Mouse (Mus musculus) cerebellum, postnatal 4 days (tissue): ENCODE measurements at regions not wholly inside any gene's neighbourhood (a gene's known extent, or its start where the extent isn't known, plus 50 kb on each side); places are given as distances from the start of the nearest gene placed in this dataset.

Experiments
- DNase-seq, 2 experiments: peaks; one replicate each; pipeline ENCODE4 v3.0.0; 2022; ENCODE audit warnings: low spot score in 2 of 2, mixed read lengths in 1 of 2

DNA sequence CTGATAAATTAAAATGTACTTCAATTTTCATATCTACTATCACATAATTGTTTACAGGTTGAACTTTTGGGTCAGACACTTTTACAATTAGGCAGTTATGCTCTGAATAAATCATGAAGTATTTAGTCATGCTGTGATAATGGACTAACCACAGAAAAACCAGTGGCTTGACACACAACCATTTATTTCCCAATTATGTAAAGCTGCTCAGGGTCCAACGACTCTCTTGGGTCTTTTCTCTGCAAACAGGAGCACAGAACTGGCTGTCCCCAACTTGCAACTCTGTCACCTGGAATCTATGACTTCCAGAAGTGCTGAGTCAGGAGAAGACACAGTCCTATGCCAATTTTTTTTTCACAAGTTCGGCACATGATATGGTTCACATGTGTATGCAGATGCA lies 214.8 kb downstream of the Kcnj2 start:
- DNase-seq = no peak

DNA sequence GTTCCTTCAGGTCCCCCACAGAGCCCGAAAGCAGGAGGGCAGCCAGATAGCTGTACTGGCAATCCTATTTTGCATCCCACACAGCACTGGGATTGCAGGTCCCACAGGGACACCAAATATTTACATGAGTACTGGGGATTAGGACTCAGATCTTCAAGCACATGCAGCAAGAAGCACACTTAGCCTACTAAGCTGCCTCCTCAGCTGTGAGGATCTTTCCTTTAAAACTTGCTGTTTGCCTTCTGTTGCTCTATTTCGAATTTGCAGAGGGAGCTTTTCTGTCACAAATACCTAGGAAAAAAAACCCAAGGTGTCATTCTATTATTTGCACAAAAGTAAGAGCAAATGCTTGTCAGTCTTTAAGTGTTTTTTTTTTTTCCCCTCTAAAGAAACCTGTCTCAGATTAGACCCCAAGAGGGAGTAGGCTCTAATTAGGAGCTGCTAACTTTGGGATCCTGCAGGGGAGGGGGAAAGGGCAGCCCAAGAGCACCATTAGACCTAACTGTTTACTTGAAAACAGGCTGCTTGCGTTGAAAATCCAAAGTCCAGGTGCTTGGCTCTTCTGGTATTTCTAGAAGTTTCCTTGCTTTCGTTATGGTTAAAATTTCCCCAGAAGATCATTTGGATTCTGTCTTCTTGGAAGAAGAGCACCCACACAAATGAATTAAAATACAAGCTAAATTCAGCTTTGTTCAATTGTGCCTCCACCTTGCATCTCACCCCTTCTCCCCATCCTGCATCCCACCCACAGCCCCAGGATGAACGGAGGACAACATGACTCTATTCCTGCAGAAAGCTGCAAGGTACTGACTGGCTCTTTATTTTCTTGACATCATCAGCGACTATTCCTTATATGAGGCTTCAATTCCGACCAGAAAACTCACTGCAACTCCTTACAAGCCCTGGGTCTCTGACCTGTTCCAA lies 215.5 kb downstream of the Kcnj2 start:
- no peak for DNase-seq

DNA sequence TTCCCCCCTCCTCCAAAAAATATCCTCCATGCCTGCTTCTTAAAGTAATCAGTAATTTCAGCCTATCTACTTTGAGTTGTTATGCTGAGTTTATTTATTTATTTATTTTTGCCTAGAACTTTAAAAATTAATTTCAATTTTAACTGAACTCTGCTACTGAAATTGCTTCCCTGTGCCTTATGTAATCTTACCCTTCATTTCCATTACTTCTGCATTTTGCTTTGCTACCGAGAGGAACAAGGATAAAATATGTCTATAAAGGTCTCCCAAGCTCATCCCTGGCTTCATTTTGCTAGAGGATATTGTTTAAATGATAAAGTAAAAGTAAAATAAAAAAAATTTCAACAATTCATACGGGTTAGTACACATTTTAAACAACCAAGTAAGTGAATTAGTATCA lies 216.3 kb downstream of the Kcnj2 start:
- no peak for DNase-seq

DNA sequence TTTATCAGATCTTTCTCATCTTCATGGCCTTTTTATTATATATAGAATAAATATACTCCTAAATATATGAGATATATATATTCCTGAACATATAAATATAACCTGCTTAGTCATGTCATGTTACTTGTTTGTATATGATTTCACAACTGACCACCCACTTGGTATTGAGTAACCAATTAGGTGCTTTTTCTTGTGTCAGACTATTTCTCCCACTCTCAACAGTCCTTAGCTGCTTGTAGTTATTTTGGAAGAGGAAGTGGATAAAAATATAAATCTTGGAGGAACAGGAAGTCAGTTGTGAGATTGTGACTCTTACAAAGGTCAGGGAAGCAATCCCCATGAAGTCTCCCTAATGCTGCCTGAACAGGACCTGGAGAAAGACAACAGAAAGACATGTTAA lies 224.6 kb downstream of the Kcnj2 start:
- DNase-seq = no peak

DNA sequence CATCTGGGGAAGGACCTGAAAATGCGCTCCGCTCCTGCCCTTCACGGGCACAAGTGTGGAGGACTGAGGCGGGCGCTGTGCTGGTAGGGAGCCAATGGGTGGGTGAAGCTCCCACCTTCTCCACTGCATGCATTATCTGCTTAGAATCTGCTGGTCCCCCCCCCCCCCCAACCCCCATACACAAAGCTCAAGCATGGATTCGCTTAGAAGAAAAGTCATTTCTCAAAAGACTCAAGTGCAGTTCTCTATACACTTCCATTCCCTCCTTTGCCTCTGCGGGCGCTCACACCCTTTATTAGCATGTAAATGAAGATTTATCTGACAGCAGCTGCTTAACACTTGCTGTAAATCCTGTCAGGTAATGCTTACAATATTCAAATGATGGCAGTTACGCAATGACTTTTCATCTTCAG lies 230.4 kb downstream of the Kcnj2 start:
- no peak for DNase-seq

DNA sequence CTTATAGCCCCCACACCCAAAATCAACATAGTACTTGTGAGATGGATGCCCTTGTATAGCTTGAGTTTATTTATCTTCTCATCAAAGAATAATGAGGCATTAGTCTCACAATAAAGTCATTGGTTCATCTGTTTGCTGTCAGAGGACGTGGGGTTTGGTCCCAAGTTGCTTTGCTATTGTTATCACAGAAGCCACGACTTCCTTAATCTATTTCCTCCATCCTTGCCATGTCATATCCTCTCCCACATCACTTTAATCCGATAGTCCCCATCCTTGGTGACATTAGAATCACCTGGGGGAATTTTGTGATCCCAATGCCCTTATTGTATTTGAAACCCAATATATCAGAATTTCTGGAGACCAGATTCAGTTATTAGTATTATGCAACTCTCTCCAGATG lies 246.8 kb downstream of the Kcnj2 start:
- DNase-seq = no peak

DNA sequence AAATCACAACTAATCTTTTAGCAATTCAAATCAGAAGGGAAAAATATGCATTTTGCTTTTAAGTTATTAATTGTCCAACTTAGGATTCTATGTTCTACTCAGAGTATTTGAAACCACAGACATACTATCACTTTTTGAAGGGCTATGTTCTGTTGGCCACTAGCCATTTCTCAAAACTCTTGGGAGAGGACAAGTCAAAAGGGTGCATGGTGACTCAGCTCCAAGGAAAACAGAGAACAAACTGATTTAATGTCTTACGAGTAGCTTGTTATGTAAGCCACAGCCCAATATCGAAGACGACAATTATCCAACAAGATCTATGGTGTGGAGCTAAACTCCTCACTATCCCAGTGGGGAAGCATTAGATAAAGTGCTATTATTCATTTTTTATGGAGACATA lies 247.6 kb downstream of the Kcnj2 start:
- no peak for DNase-seq

DNA sequence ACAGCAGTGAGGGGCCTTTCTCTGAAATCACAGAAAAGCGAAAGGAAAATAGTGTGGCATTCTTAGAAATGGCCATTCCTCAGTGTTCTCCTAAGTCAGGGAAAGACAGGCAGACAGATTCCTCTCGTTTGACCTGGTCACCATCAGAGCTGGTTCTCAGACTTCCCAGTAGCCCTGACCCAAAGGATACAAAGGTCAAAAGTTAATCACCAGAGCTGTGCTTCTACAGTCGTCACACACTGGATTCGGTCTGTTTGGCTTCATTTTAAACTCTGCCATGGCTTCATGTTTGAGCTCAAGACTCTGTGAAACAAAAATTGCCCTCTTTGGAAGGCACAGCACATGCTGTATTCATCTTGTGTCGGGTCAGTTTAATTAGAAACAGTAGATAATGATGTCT lies 255.6 kb downstream of the Kcnj2 start:
- DNase-seq = no peak

DNA sequence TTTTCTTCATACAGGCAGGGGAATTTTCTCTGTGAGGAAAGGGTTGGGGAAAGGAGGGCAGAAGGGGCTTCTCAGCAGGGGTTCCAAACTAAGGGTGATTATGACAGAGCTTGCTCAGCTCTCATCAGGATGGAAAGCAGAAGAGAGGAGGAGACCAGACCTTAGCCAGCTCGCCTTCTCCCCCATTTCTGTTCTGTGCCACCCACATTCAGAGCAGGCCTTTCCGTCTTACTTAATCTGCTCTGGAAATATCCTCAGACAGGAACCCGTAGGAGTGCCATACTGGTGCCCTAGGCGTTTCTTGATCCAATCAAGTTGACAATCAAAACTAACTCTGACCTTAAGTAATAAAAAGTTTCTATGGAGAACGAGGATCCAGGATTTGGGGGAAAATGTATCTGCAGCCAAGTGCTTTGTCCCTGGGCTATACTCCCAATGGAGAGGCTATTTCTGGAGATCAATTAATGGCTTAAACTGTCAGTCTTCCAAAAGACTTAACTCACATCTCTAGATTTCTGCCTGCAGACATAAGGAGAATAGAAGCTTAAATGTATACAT lies 258.6 kb downstream of the Kcnj2 start:
- DNase-seq = no peak

DNA sequence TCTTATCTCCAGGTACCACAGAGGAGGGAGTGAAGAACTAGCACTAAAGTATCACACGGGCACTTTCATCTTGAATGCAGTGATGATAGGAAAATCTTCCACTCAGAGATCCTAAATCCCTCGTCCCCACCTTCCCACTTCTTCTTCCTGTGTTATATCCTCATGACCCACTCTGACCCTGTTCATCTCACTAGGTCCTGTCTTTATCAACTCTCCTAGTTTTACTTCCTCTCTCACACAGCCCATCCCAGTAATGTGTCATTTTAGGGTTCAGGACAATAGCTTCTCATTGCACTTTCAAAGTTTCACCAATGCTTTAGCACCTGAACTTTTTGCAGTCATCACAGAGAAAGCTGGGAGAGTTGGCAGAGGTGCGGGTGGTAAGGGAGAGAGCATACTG lies 261.0 kb downstream of the Kcnj2 start:
- DNase-seq = no peak

DNA sequence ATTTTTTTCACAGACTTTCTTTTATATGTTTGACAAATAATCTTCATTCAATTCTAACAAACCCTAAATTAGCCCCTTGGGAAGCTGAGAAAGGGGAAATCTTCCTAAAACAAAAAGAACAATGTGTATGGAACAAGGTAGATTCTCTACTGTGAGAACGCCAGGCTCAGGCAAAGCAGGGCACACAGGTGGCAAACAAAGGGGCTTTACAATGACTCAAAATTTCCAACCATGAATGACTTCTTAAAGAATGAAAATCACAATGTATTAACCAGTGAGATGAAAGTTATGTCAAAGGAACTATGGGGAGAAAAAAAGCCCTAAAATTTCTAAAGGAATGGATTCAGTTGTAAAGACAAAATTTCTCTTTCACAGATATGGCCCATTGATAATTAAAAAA lies 262.3 kb downstream of the Kcnj2 start:
- DNase-seq = no peak

DNA sequence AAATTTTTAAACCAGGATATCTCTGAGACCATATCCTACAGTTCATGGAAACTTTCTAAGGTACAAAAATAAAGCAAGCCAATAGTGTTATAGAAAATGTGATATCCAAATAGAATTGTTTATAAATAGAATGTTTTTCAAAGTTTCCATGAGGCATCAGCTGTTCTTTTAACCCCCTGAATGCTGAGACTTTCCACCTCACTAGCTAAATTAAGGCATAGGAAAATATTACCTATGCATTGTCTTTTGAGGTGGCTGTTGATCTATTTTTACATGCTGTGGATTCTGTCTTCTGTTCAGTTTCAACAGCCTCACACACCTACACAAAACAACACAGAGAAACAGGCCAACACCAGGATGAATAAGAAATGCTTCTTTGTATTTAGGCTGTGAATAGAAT lies 265.6 kb downstream of the Kcnj2 start:
- no peak for DNase-seq

DNA sequence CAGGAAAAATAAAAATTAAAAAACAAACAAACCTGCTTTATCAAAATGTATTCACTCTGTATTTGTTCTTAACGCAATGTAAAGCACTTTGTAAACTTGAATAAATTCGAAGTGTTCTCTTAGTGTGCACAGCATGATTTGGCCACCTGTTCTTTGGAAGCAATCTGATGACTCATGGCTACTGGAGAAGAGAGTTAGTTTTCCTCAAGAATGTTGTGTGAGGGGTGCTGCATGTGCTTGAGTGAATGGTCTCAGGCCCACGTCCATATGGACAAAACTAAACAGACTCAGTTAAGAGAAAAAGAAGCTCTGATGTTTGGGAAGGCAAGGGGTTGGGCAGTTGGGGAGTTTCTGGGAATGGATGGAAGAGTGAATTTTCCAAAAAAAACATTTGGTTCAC lies 267.1 kb downstream of the Kcnj2 start:
- no peak for DNase-seq

DNA sequence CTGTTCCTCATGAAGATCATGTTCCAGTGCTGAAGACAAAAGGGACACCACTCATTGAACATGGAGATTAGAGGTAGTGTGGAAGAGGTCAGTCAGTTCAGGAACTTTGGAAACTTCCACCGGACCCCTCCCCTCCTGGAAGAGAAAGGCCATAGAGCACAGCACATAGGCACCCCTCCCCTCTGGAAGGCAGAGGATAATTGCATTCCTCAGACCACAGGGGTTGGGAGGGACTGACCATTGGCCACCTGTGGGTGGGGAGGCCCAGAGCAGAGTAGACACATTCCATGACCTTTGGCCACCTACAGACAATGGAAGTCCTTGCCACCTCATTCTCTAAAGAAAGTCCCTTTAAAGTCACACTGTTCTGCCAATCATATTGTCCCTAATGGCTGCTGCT lies 281.6 kb downstream of the Kcnj2 start:
- no peak for DNase-seq

DNA sequence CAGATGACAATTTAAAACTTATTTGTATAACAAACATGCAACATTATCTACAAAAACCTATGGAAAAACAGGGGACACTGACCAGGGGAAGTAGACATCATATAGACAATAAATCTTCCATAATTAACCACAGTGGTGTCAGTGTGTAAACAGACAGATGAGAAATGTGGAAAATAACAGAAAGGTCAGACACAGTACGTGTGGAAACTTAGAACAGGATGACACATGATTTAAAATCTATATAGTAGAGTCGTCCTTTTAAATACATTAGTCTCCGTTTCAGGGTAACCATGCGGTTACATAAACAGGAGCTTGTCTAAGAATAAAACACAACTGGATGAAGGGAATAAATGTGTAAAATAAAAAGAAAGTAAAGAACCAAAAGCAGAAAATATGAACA lies 284.1 kb downstream of the Kcnj2 start:
- no peak for DNase-seq

DNA sequence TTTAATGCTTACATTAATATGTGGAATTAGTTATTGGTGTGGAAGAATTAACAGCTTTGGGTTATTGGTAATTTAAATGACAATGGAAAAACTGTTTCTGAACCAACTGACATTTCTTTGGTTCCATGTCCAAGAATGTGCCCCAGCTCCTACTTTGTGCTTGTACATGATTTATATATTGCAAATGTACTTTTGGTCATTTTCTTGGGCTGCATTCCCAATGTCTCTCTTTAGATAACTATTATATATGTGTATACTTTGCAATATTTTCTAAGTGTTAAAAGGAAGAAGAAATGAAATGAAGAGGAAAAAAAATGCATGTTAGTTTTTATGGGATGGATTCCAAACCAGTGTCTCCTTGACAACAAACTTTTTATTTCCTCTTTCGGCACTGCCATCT lies 297.4 kb downstream of the Kcnj2 start:
- no peak for DNase-seq

DNA sequence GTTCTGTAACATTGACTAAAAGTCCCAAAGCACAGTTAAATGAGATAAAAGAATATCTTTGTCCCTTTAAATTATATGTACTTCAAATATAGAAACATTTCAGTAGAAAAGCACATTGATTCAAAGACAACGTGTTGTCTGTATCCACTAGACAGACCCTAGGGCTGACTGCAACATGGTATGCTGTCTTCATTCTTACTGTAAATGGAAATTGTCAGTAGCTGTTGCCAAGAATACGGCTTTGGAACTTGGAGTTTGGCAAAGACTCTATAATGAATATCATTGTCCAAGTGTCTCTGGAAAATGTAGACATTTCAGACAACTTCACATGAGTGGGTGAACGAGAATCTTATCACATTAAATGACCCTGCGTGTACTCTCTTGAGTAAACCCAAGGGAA lies 311.2 kb downstream of the Kcnj2 start:
- DNase-seq = no peak

DNA sequence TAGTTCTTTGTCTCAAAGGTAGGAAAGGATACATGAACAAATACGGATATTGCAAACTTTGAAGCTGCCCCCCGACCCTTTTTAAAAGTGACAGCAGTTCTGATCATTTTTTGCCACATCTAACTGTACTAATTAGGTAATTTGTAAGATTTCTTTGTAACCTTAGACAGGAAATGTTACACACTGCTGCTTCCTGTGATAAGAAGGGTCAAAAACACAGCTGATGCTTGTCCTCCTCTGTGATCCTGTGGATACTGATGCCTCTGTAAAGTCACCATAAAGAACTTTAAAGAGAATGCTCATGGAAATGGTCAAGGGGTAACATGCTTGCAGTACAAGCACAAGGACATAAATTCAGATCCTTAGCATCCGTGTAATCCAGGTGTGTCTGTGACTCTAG lies 313.9 kb downstream of the Kcnj2 start:
- DNase-seq = no peak

DNA sequence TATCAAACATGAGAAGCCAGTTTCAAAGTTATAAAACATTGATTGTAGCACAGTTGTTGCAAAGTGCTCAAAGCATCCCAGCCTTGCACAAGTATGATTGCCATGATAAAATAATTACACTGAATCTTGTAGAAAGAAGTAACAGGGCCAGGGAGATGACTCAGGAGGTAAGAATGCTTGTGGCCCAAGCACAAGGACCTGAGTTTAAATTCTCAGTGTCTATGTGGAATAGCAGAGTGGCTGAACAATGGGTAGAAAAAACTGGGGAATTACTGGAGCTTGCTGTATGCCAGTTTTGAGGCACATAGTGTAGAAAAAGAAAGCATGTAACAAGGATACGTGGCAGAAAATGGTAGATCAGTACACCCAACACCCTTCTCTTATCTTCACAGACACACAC lies 332.7 kb downstream of the Kcnj2 start:
- no peak for DNase-seq

DNA sequence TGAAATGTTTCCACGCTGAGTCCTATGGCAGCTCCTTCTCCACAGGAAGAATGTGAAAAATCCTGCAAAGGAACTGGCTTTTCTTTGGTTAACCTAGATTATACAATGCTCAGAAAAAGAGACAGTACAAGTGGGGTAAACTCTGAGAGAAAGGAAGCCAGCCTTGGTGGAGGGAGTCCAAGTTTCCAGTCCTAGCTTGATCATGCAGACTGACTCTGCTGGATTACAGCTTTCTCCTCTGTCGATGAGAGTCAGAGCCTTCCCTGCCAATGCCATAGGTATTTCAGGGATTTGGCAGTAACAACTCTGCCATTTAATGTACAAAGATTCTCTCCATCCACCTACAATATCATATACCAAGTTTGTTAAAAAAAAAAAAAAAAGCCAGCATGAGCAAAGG lies 343.3 kb downstream of the Kcnj2 start:
- DNase-seq = no peak

DNA sequence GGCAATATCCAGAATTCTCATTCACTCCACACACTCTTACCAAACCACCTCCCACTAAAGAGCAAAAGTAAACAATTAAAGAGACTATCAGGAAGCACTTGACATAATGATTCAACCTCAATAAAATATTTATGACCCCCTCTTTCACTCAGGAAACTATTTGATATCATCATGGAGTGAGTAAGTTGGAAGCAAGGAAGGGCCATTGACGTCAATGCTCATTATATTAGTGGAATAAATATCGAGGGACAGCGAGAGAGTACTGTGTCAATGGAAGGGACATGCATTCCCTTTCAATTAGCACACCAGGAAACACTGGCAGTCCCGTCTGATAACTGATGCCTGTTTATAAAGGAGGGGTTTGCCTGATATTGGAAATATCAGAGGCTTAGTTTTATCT lies 358.9 kb downstream of the Kcnj2 start:
- DNase-seq = no peak

DNA sequence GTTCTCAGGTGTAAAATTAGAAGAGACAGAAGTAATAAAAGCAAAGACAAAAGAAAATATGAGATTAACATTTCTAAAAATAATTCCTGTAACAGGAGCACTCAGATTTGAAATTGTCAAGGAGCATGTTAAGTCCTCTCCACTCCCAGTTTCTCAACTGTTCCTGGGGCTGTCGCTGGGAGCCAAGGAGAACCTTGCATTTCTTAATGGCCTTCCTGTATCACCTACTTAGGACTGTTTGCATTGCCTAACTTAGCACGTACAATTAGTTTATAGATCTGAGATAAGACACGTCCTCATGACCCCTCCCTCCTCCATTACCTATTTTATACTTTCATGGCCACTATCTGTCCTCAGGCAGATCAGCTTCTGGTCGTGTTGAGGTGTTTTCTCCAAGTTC lies 360.8 kb downstream of the Kcnj2 start:
- no peak for DNase-seq

DNA sequence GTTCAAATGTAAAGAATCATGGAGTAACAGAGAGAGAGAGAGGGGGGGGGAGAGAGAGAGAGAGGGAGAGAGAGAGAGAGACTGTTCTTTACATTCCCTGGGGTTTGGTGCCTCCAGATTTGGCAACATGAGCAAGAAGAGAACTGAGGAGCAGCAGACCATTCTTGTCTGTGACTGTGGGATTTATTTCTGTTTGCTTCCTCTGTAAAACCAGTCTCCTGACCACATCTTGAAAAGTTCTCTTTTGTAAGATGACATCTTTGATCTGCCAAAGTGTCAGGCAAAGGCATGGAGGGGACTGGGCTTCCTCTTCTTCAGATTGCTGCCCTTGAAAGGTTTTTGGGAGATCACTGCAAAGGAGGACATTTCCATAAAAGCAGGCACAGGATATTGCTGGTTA lies 376.3 kb downstream of the Kcnj2 start:
- no peak for DNase-seq

DNA sequence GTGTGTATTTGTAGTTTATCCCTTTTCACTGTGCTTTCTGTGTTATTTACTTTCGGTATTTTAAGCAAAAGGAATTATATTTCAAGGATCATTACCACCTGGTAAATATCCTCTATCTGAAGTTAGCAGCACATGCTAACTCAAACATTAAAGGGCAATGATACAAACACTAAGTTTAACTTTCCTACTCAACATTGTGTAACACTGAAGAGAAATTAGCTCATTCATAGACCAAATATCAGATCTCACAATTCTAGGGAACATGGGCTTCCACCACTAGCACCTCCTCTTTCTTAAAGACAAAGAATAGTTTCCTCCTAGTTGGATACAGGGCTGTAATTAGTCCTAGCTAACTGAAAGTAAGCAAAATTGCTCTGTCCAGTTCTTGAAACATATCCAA lies 377.4 kb downstream of the Kcnj2 start:
- no peak for DNase-seq
